Mouse (Mus musculus) layer of hippocampus, postnatal 25 days (tissue): ENCODE results near the gene Cog4. TPM values are rescaled to one million over a fixed set of nuclear protein-coding genes. Genes with fewer than 3 reads are reported as not detected.
"Not testable (repeated sequence)": the region's sequence is repeated elsewhere in the genome, so short reads cannot be mapped to it uniquely, and the experiment has no call there.

Source experiments
- DNase-seq, 2 experiments: peaks; one replicate each; pipeline ENCODE4 v3.0.0; 2022; ENCODE audit warnings: mixed read lengths in 2 of 2, low spot score in 1 of 2; ENCODE audit errors: extremely low spot score in 1 of 2
- total RNA-seq, 2 experiments: library from RNA; stranded (reverse); gene quantifications; 2 replicates each; pipeline ENCODE4 v1.2.3; 2021

Gene Cog4
- total RNA-seq, 2 experiments from 2014 or later = 61.1 to 64.0 TPM

- no peak for DNase-seq
Observed at GRCm38 (mm10) chr8:110887551-110887950, 41.2 kb downstream of the Cog4 start.

DNA sequence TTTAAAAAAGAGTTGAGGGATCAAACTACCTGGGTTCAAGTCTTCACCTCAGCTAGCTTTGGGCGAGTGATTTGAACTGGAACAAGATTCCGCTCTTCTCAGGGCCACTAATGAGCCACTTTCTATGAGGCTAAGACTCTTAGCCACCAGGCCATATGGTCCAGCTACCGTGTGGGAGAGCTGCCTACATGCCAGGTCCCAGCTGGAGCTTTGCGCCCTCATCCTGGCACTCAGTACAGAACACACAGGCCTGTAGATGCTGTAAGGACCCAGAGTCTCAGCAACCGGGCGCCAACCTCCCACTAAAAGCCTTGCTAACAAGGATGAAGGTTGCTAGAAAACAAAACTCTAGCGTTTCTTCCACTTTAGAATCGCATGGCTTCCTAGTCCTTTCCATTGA lies 42.0 kb downstream of the Cog4 start:
- DNase-seq = no peak

DNA sequence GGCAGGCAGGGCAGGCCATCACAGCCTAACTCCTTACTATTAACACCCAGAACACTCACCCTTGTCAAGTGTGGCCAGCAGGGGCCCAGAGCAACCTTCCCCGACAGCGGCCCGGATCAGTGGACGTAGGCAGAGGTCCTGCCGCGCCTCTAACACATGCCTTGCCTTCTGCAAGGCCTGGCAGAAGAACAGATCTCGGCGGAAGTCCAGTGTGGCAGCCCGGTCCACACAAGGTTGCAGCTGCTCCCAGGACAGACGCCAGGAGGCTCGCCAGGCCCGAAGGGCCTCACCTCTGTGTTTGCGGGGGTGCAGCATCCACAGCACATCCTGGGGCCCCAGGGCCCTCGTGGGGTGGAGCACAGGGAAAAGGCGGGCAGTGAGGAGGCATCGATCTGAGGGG lies 42.5 kb downstream of the Cog4 start:
- DNase-seq = no peak

- DNase-seq = no peak
Observed at GRCm38 (mm10) chr8:110889904-110890470, 43.6 kb downstream of the Cog4 start.

- DNase-seq = no peak
Observed at GRCm38 (mm10) chr8:110892040-110892439, 45.6 kb downstream of the Cog4 start.

GRCm38 (mm10) chr8:110892913-110893312 lies 46.5 kb downstream of the Cog4 start:
- no peak for DNase-seq

- no peak for DNase-seq
Observed at GRCm38 (mm10) chr8:110894851-110895250, 48.5 kb downstream of the Cog4 start.

- DNase-seq = no peak
Observed at GRCm38 (mm10) chr8:110895254-110895653, 48.9 kb downstream of the Cog4 start.

DNA sequence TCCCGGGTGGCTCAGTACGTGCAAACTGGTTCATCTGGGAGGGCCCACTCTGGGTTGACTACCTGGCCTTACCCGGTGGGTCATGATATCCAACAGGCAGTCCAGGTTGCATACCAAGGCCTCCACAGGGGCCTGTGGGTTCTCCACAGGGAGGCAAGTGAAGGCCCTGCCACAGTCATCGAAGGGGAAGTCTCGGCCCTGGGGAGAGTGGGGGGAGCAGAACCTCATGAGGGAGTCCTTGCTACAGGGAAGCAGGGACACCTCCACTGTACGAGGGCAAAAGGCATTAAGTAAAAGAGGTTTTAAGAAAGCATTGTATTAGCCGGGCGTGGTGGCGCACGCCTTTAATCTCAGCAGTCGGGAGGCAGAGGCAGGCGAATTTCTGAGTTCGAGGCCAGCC lies 49.4 kb downstream of the Cog4 start:
- DNase-seq = no peak

DNA sequence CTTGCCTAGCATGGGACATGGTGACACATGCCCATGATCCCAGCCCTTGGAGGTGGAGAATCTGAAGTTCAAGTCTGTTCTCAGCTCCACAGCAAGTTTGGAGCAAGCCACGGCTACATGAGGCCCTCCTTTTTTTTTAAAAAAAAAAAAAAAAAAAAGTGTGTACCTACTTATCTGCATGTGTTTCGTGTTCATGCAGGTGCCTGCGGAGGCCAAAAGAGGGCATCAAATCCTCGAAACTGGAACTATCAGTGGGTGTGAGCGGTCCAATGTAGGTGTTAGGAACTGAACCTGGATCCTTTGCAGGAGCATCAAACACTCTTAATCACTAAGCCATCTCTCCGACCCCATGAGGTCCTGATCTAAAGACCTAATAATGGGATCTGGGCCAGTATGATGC lies 51.1 kb downstream of the Cog4 start:
- DNase-seq = no peak

DNA sequence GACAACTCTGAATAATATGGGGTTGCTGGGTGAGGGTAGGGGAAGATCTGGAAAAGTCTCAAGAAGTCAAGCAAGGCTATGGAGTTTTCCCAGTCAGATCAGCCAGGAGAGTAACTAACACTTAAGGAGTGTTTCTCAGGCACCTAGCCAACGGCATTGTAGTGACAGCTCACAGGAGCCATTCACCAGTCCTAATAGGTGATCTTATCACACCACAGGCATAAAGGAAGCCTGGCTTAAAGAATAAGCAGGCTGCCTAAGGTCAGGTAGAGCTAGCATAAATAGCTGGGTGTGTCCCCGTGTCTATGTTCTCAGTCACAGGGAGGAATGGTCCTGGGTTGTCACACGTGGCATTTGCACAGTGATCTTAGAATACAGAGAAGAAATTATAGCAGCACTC lies 54.7 kb downstream of the Cog4 start:
- DNase-seq = no peak

GRCm38 (mm10) chr8:110901839-110902578 lies 55.6 kb downstream of the Cog4 start, which contains the start of gene Fuk:
Gene Fuk (minus strand): TSS chr8:110902488.
- peak; percentile 73 to 78 for DNase-seq

- DNase-seq = no peak
Observed at GRCm38 (mm10) chr8:110902579-110902965, 56.2 kb downstream of the Cog4 start.

- DNase-seq = no peak
Observed at GRCm38 (mm10) chr8:110905404-110905803, 59.0 kb downstream of the Cog4 start.

- no peak for DNase-seq
Observed at GRCm38 (mm10) chr8:110906682-110907081, 60.3 kb downstream of the Cog4 start.

GRCm38 (mm10) chr8:110909850-110910249 lies 63.5 kb downstream of the Cog4 start:
- not testable (repeated sequence) for DNase-seq

GRCm38 (mm10) chr8:110911576-110912570 lies 65.5 kb downstream of the Cog4 start:
- DNase-seq = no peak

DNA sequence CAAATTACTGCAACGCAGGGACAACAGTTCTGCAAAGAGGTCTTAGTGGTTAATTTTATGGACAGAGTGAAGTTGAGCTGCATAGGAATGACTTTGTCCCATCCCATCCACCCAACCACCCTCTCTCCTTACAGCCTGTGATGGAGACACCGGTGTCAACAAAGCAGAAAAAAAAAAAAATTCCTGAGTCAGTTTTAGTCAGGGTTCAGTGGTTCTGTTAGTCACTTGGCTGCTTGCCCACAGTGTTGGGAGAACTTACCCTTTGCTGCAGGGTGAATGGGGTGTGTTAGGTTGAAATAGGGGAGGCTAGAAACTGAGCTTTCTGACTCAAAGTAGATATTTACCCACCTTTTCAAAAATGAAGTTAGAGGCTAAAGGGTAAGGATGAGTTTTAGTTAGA lies 71.0 kb downstream of the Cog4 start:
- DNase-seq = no peak

DNA sequence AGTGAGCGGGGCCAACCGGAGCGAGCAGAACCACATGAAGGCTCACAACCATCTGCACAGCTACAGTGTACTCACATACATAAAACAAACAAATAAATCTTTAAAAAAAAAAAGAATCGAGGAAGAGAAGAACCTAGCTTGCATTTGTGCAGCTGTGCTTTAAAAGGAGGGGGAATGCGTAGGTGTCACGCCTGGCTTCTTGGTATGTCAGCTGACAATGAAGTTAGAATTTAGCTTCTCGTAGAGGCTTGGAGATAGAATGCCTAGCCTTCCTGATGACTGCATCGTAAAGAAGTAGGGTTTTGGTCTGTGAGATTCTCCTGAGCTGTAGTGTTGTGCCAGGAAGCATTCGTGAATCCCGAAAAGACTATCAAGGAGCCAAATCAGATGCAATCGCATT lies 71.6 kb downstream of the Cog4 start:
- DNase-seq = no peak

DNA sequence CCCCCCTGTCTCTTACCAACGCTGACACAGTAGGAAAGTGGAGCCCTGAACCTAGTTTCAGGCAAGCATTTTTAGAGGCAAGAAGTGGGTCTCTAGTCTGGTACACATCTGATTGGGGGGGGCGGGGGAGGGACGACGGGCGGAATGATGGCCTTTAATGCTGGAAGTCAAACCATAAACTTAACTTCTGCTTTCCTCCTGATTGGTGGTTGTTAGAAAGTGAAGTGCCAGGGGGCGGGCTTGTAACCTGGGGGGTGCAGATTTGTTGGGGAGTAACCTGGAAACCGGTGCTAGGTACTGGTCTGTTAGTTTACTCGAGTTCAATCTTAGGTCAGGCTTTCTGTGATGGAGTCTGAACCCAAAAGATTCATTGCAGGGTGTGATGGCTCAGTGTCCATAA lies 72.1 kb downstream of the Cog4 start:
- no peak for DNase-seq
